Mouse (Mus musculus) right cerebral cortex, postnatal 14 days (tissue): ENCODE measurements around the gene Vmn2r78.
"Not testable (repeated sequence)": the region's sequence is repeated elsewhere in the genome, so short reads cannot be mapped to it uniquely, and the experiment has no call there.

ENCODE experiments used
- DNase-seq: peaks from one replicate; pipeline ENCODE4 v3.0.0; 2022

Gene Vmn2r78

GRCm38 (mm10) chr7:86914794-86915193 is at the start of gene Vmn2r78:
TSS of gene Vmn2r78 (plus strand) at chr7:86915094.
- DNase-seq, result not testable (repeated sequence)

GRCm38 (mm10) chr7:86889470-86890469 is 25.1 kb upstream of the Vmn2r78 start:
- DNase-seq, result no peak

- DNase-seq, result no peak
Observed at GRCm38 (mm10) chr7:86937288-86937687, 22.4 kb downstream of the Vmn2r78 start.

GRCm38 (mm10) chr7:86994700-86995099 is 79.8 kb downstream of the Vmn2r78 start:
- no peak for DNase-seq

GRCm38 (mm10) chr7:86995815-86996214 is 80.9 kb downstream of the Vmn2r78 start, which contains the start of gene Vmn2r79:
TSS of gene Vmn2r79 (plus strand) at chr7:86996115.
- DNase-seq, result not testable (repeated sequence)
